Mouse (Mus musculus): Measurements from ENCODE around the gene Zfp57. TPM values are rescaled to one million over a fixed set of nuclear protein-coding genes. Genes with fewer than 3 reads are reported as not detected.

The Zfp57 gene
- polyA plus RNA-seq, 1 experiment from 2014 or later, result 206 TPM

DNA sequence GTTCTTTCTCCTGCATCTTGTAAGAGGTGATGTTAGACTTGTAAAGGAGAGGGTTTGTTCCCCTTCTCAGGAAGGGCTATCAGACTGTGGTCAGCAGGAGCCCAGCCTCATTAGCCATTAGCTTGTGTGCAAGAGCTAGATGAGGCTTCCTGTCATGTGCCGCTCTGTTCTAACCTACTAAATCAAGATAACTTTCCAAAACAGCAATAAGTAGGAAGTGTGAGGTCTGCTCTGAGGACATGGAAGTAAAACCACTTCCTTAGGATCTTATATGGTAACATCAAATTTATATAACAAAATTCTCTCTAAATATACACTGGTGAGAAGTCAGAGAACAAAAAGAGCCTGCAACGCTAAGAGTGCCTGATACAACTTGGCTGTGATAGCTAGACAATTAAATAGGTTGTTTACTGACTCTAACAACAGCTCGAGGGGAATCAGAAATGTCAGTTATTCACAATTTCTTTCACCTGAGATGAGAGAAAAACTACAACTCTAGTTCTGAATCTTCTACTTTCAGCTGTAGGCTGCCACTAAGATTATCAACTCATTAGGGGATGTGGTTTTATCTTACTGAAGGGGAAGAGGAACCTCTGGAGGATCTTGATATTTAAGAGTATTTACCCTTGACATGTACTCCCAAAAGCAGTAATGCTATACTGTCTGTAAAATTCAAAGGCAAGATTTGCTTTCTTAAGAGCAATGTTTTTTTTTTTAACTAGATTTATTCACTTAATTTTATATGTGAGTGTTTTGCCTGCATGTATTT is 8.4 kb upstream of the Zfp57 start:
- H3K9ac ChIP-seq (ENCODE audit: low read depth, low read length), result no peak overlapping the region
- no peak overlapping the region for H3K27ac ChIP-seq (ENCODE audit: low read depth, low read length)
- no peaks in the 10 kb centered on the region for H3K36me3 ChIP-seq (ENCODE audit: control insufficient read depth, insufficient read depth, low read length)
- ATAC-seq, result no peak
- peaks cover 2% of the 10 kb centered on the region; the same call in 1 of the 2 replicates for H3K27me3 ChIP-seq (replicated peaks; ENCODE audit: control insufficient read depth, insufficient read depth, low read length)
- no peak overlapping the region for H3K4me3 ChIP-seq (ENCODE audit: low read length)
- WGBS, result 78% methylated on average over 3 of the region's 3 CpGs
- no peaks in the 10 kb centered on the region for H3K4me1 ChIP-seq (ENCODE audit: control insufficient read depth, insufficient read depth, low read depth, low read length)
- no peaks in the 10 kb centered on the region for H3K9me3 ChIP-seq (ENCODE audit: control insufficient read depth, low read length)
- no peak overlapping the region for H3K4me2 ChIP-seq (ENCODE audit: low read length)

DNA sequence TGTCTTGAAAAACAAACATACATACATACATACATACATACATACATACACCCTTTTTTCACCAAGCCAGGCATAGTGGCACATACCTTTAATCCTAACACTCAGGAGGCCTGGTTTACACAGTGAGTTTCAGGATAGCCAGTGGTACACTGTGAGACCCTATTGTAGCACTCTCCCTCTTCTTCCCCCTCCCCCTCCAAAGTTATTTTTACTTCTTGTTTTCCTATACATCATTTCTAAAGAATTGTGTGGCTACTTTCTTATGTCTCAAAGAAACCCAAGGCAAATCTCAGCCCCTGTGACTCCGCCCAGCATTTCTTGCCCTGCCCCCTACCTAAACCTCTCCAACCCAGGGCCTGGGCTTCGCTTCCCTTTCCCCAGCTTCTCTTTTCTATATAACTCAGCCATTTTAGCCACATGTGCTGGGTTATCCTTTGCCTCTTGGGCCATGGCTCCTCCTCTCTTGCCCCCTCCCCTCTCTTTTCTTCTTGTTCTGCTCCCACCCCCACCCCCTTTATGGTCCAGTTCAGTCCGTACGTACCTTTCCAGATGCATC is 7.1 kb upstream of the Zfp57 start:
- Histone ChIP-seq H3K27me3 (replicated peaks; ENCODE audit: control insufficient read depth, insufficient read depth, low read length) (0 out of 2 replicates have a peak, but pooled peaks cover 2% of the 10 kb centered on the region), H3K4me2 (ENCODE audit: low read length) (no peak overlapping the region), H3K27ac (ENCODE audit: low read depth, low read length) (no peak overlapping the region), H3K36me3 (ENCODE audit: control insufficient read depth, insufficient read depth, low read length) (no peaks in the 10 kb centered on the region), H3K9me3 (ENCODE audit: control insufficient read depth, low read length) (no peaks in the 10 kb centered on the region), H3K9ac (ENCODE audit: low read depth, low read length) (no peak overlapping the region), H3K4me1 (ENCODE audit: control insufficient read depth, insufficient read depth, low read depth, low read length) (no peaks in the 10 kb centered on the region), H3K4me3 (ENCODE audit: low read length) (no peak overlapping the region)
- 92% methylated on average over 4 of the region's 4 CpGs for WGBS
- ATAC-seq, result no peak

DNA sequence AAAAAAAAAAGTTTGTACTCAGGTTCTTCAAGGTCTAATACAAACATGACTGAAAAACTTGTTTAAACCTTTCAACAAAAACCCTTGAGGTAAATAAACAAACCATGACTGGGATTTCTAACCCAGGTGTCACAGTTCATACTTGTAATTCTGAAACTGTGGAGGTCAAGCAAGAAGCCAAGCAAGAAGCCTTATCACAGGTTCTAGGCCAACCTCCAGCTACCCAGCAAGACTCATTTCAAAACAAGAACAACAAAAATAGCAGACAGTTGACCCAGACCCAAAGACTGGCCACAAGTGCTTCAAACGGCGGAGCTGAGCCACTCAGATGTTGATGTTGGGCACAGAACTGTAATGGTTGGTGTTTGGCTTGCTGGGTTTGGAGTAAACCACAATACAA is 6.4 kb upstream of the Zfp57 start:
- no peak overlapping the region for H3K4me2 ChIP-seq (ENCODE audit: low read length)
- H3K9me3 ChIP-seq (ENCODE audit: control insufficient read depth, low read length), result no peaks in the 10 kb centered on the region
- no peak overlapping the region for H3K9ac ChIP-seq (ENCODE audit: low read depth, low read length)
- no peak overlapping the region for H3K27ac ChIP-seq (ENCODE audit: low read depth, low read length)
- H3K27me3 ChIP-seq (replicated peaks; ENCODE audit: control insufficient read depth, insufficient read depth, low read length), result no peaks in the 10 kb centered on the region
- WGBS, result 80% methylated on average over 2 of the region's 2 CpGs
- H3K36me3 ChIP-seq (ENCODE audit: control insufficient read depth, insufficient read depth, low read length), result no peaks in the 10 kb centered on the region
- no peaks in the 10 kb centered on the region for H3K4me1 ChIP-seq (ENCODE audit: control insufficient read depth, insufficient read depth, low read depth, low read length)
- ATAC-seq, result no peak
- no peak overlapping the region for H3K4me3 ChIP-seq (ENCODE audit: low read length)

DNA sequence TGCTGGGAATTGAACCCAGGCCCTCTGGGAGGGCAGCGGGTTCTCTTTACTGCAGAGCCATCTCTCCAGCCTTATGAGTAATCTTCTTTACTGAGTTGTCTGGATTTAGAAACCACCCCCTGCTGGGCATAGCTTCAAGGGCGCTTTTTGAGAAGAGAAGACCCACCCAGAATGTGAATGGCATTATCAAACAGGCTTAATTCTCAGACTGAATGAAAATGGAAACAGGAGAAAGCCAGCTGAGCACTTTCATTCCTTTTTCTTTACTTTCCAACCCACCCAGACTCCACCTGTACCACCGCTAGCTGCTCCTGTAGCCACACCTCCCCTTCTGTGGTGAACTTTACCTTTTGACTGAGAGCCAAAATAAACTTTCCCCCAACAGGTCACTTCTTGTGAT is 5.5 kb upstream of the Zfp57 start:
- no peak for ATAC-seq
- H3K4me1 ChIP-seq (ENCODE audit: control insufficient read depth, insufficient read depth, low read depth, low read length), result no peaks in the 10 kb centered on the region
- H3K9me3 ChIP-seq (ENCODE audit: control insufficient read depth, low read length), result no peaks in the 10 kb centered on the region
- no peaks in the 10 kb centered on the region for H3K36me3 ChIP-seq (ENCODE audit: control insufficient read depth, insufficient read depth, low read length)
- no peak overlapping the region for H3K4me3 ChIP-seq (ENCODE audit: low read length)
- no peaks in the 10 kb centered on the region for H3K27me3 ChIP-seq (replicated peaks; ENCODE audit: control insufficient read depth, insufficient read depth, low read length)
- H3K9ac ChIP-seq (ENCODE audit: low read depth, low read length), result no peak overlapping the region
- WGBS, result 68% methylated on average over 3 of the region's 3 CpGs
- H3K27ac ChIP-seq (ENCODE audit: low read depth, low read length), result no peak overlapping the region
- H3K4me2 ChIP-seq (ENCODE audit: low read length), result no peak overlapping the region

DNA sequence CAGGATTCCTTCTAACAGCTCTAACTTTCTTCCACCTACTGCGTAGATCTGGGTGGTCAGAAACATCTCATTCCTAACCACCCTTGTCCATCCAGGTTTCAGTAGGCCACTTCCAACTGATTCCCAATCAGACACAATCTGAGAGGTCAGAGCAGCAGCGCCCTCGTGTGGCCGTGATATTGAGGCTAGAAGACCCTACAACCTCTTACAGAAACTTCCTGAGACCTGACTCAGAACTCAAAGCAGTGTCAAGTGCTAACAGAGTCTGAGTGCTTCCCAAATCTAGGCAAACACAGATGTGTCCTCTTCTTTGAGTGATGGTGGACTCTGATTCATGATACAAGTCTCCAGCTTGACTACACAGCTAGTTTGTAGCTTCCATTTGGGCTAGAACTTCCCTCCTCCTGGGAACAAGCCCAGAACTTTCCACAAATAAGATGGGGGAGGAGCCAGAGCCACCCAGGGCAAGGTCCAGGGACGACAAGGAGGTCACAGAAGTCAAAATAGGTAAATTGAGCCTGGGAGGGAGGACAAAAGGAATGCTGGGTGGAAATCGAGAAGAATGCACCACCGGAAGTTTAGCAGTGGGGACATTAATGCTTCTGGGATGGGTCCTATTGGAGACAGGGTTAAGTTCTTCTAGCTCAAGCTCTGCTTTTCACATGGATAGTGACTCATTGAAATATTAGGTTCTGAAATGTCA is 3.8 kb upstream of the Zfp57 start:
- H3K9ac ChIP-seq (ENCODE audit: low read depth, low read length), result no peak overlapping the region
- no peaks in the 10 kb centered on the region for H3K27me3 ChIP-seq (replicated peaks; ENCODE audit: control insufficient read depth, insufficient read depth, low read length)
- H3K9me3 ChIP-seq (ENCODE audit: control insufficient read depth, low read length), result no peaks in the 10 kb centered on the region
- H3K27ac ChIP-seq (ENCODE audit: low read depth, low read length), result no peak overlapping the region
- ATAC-seq, result no peak
- 33% methylated on average over 7 of the region's 7 CpGs for WGBS
- H3K4me1 ChIP-seq (ENCODE audit: control insufficient read depth, insufficient read depth, low read depth, low read length), result no peaks in the 10 kb centered on the region; the same call in 1 of the 2 replicates
- H3K4me3 ChIP-seq (ENCODE audit: low read length), result no peak overlapping the region
- H3K36me3 ChIP-seq (ENCODE audit: control insufficient read depth, insufficient read depth, low read length), result no peaks in the 10 kb centered on the region
- H3K4me2 ChIP-seq (ENCODE audit: low read length), result no peak overlapping the region

DNA sequence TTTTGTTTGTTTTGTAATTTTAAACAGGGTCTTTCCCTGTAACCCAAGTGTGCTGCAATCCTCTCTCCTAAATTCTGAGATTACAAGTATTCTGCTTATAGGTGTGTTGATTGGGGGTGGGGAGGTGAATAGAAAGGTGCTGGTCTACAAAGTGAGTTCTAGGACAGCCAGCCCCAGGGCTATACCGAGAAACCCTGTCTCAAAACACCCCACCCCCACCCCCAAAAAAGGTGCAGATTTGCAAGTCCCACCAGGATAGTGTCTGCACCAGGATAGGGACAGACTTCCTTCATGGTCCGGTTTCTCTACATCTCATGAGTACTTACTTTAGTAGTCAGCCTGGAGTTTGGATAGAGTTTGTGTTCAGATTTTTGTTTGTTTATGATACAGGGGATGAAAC is 2.5 kb upstream of the Zfp57 start:
- Histone ChIP-seq H3K27me3 (replicated peaks; ENCODE audit: control insufficient read depth, insufficient read depth, low read length) (no peaks in the 10 kb centered on the region), H3K4me2 (ENCODE audit: low read length) (no peak overlapping the region), H3K27ac (ENCODE audit: low read depth, low read length) (no peak overlapping the region), H3K9ac (ENCODE audit: low read depth, low read length) (no peak overlapping the region), H3K4me3 (ENCODE audit: low read length) (no peak overlapping the region), H3K9me3 (ENCODE audit: control insufficient read depth, low read length) (no peaks in the 10 kb centered on the region), H3K4me1 (ENCODE audit: control insufficient read depth, insufficient read depth, low read depth, low read length) (no peaks in the 10 kb centered on the region; the same call in 1 of the 2 replicates), H3K36me3 (ENCODE audit: control insufficient read depth, insufficient read depth, low read length) (no peaks in the 10 kb centered on the region)
- no peak for ATAC-seq
- 80% methylated on average over 2 of the region's 2 CpGs for WGBS

DNA sequence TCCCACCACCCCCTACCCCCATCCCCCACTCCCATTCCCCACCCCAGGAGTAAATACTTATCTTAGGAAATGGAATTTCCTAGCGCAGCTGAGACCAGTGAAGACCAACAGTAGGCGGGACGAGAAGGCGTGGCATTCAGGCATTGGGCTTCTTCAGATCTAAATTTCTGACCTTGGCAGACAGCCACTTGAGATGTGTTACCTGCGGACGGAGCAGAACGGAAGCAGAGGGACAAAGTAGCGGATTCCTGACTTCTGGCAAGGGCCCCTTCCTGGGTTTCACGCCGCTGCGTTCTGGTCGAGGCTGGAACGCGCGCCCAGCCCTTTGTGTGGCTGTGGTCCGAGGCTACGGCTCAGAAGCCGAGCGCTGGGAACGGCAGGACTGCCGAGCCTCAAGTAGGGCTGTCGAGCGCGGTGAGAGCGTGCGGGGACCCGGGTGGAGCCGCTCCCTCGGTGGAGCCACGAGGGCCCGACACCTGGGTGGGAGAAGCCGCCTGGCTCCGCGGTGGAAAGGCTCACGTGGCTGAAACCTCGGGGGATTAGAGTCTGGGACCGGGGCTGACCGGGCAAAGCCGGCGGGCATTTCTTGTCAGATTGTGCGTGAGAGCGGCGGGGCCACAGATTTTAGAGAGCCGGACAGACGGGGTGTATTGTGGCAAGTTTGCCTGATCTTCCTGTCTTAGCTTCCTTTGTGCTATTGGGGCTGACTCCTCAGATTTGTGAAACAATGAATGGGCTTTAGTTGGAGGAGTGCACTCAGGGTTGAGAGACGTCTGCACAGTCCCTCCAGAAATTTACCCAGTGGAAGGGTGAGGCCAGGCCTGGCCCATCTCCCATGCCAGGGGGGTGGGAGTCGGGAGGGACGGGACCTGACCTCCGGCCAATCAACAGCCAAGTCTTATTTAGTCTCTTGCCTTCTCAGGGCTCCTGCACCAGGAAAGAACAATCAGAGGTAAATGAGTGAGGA is 1.7 kb downstream of the Zfp57 start:
- peak; percentile 90 for ATAC-seq
- Histone ChIP-seq H3K4me1 (ENCODE audit: control insufficient read depth, insufficient read depth, low read depth, low read length) (peaks cover 6% of the 10 kb centered on the region), H3K9me3 (ENCODE audit: control insufficient read depth, low read length) (no peaks in the 10 kb centered on the region), H3K4me3 (ENCODE audit: low read length) (peak overlapping the region; percentile 82), H3K27ac (ENCODE audit: low read depth, low read length) (peak overlapping the region; percentile 96), H3K27me3 (replicated peaks; ENCODE audit: control insufficient read depth, insufficient read depth, low read length) (no peaks in the 10 kb centered on the region), H3K4me2 (ENCODE audit: low read length) (peak overlapping the region; percentile 67), H3K9ac (ENCODE audit: low read depth, low read length) (peak overlapping the region; percentile 96), H3K36me3 (ENCODE audit: control insufficient read depth, insufficient read depth, low read length) (peaks cover 9% of the 10 kb centered on the region)
- under 1% methylated on average over 49 of the region's 49 CpGs for WGBS

DNA sequence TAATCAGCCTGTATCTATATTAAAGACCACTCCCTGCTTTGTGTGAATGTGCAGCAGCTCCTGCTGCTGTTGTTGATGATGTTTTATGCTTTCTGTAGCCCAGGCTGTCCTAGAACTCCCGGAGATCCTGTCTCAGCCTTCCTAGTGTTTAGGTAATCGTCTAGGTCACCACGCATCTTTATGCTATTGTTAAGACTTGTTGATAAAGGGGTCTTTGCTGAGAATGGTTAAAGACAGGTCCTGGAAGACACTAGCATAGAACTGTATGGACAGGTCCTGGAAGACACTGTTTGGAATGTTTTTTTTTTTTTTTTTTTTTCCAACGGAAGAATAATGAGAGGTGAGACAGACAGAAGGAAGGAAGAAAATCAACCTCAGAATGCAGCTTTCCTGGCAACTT is 2.4 kb downstream of the Zfp57 start:
- peaks cover 6% of the 10 kb centered on the region for H3K4me1 ChIP-seq (ENCODE audit: control insufficient read depth, insufficient read depth, low read depth, low read length)
- H3K36me3 ChIP-seq (ENCODE audit: control insufficient read depth, insufficient read depth, low read length), result peaks cover 11% of the 10 kb centered on the region
- H3K9me3 ChIP-seq (ENCODE audit: control insufficient read depth, low read length), result no peaks in the 10 kb centered on the region
- peak overlapping the region; percentile 96 for H3K27ac ChIP-seq (ENCODE audit: low read depth, low read length)
- H3K9ac ChIP-seq (ENCODE audit: low read depth, low read length), result peak overlapping the region; percentile 96
- H3K27me3 ChIP-seq (replicated peaks; ENCODE audit: control insufficient read depth, insufficient read depth, low read length), result no peaks in the 10 kb centered on the region
- WGBS, result 15% methylated on average over 4 of the region's 4 CpGs
- peak overlapping the region; percentile 82 for H3K4me3 ChIP-seq (ENCODE audit: low read length)
- peak overlapping the region; percentile 67 for H3K4me2 ChIP-seq (ENCODE audit: low read length)
- peak; percentile 44 for ATAC-seq
